Mouse (Mus musculus) B cell, adult 2 months (primary cell): Measurements from ENCODE around the gene Oxld1.

Source experiments
- DNase-seq, 2 experiments: peaks; one replicate each; pipeline ENCODE4 v3.0.0; 2022

Gene Oxld1

DNA sequence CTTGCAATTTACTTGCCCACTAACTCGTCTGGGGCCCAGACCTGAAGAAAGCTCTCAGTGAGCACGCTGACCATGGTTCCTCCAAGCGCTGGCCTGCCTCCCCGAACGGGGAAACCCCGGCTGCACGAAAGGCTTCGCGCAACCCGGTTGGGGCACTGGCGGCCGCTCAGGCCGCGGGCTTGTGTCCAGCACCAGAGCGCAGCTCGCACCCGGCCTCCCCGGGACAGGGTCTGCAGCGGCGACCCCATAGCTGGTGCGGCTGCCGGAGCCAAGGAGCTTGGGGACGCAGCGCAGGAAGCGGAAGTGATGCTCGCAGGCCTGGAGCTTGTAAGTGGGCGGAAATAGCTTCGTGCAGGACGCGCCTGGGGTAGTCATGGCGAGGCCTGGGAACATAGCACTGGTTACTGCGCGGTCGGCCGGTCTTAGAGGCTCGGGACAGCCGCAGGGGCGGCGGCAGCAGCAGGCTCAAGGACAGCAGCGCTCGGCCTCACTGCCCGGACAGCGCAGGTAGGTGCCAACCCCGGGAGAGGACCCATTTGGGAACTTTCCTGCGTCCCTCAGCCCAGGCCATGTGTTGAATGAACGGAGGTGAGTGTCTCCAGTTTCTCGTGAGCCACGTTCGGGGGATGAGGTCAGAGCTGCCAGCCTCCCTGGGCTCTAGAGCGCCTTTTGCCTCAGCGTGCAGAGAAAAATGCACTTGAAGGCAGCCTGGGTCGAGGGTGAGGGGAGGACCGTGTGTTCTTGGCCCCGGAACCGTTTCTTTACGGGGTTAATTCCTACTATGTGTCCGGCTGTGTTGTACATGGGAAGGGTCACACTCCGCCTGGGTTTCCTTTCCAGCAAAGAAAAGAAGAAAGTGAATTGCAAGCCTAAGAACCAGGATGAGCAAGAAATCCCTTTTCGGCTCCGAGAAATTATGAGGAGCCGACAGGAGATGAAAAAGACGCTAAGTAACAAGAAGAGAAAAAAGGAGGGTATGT lies at the start of gene Oxld1, which contains the start of gene Ccdc137:
Oxld1 (minus strand) TSS at position 297 of the 980 bp plus-strand sequence.
Ccdc137 (plus strand) TSS at position 344 of the 980 bp plus-strand sequence.
- peak; percentile 74 to 78 for DNase-seq

DNA sequence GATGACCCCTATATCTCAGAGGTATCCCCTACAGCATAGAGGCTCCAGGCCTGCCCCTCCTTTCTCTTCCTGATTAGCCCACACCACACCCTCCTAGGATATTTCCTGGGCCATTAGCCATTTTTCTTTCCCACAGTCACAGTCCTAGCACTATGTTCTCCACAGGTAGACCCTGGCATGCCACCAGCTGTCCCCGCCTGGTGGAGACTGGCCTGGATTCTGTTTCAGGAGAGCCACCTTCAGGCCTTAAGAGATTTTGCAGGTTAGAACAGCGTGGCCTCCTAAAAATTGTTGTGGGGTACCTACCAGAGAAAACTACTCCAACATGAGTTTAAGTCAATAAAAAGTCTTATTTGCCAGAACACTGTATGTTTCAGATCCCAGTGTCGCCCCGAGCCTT lies 49.0 kb upstream of the Oxld1 start:
- DNase-seq: no peak

DNA sequence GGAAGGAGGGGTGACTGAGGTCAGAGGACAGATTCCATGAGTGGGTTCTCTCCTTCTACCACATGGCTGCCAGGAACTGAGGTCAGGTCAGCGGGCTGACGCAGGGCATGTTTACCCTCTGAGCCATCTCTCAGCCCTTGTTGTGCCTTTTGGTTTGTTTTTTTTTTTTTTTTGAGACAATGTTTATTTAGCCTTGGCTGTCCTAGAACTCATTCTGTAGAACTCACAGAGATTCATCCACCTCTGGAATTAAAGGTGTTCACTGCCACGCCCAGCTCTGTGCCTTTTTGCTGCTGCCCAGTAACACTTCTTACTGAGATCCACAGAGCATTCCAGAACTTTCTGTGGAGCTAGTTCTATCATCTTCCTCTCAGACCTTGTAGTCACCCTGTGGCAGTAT lies 47.8 kb upstream of the Oxld1 start:
- DNase-seq: no peak

DNA sequence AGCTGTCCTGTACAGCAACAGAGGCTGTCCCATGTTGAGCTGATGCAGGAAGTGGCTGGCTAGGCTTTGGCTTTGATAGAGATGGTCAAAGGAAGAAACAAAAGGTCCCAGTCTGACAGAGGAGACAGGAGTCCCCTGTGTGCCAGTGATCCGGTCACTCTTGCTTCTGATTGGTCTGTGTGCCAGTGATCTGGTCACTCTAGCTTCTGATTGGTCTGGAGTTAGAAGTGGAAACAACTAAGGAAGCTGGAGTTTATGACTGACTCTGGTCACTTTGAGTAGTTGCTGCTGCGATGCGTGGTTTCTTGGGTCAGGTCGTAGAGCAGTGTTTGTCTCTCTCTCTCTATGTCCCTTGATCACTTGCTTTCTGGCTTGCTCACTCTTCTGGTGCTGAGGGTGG lies 43.8 kb upstream of the Oxld1 start:
- DNase-seq: no peak

DNA sequence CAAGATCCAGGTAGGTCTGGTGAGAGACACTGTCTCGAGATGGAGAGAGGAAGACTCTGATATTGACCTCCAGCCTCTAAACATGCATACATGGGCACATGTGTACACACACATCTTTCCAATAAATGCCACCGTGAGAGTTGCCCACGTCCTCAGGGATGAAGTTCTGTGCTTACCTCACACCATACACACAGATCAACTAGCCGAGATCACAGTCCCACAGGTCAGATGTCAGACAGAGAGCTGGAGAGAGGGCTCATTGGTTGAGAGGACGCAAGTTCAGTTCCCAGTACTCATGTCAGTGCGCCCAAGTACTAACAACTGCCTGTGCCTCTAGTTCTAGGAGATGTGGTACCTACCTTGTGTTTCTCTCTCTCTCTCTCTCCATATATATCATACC lies 43.1 kb upstream of the Oxld1 start:
- no peak for DNase-seq

DNA sequence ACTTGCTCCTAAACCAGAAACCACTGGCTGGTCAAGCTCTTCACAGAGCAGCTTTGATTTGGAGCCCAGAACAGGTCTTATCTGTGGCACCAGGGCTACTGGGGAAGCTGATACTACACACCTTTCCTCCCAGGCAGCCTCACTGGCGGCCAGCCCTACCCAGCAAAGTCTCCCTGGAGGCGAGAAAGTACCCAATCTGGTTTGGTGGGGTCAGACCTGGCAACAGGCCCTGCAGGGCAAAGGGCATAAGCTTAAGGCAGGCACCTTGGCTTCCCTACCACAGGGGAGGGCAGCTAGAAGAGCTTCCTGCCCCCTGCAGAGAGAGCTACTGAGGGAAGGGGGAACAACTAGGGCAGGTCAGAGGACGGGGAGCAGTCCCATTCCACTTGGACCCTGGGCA lies 42.5 kb upstream of the Oxld1 start:
- no peak for DNase-seq

DNA sequence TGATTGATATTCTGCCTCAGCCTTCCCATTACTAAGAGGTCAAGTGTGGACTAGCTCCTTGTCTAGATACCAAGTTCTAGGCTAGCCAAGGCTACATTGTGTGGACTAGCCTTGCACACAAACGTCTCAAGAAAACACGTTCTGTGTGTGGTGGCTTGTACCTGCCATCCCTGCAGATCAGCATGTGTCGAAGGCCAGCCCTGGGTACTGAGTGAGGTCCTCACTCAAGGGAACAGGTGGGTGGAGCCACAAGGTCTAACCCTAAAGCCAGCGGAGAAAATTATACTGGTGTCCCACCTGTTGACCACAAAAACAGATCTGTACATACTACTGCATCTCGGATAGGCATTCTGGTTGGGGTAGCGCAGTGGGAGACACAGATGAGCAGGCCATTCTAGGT lies 42.0 kb upstream of the Oxld1 start:
- DNase-seq: no peak

DNA sequence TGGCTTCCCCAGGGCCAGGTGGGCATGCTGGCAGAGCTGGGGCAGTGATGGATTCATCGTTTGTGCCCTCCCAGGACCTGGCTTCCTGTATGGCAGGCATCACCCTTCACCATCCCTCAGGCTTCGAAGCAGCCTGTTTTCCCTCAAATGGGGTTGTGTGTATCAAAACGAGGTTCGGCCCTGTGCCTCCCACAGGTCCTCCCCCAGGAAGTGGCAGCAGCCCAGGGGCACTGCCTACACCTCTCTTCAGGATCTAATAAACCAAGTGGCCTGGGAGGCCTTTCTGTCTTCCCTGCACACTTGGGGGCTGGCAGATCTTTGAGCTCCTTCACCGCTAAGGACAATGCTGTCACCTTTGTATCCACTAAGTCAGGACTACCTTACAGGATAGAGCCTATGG lies 41.0 kb upstream of the Oxld1 start:
- no peak for DNase-seq

DNA sequence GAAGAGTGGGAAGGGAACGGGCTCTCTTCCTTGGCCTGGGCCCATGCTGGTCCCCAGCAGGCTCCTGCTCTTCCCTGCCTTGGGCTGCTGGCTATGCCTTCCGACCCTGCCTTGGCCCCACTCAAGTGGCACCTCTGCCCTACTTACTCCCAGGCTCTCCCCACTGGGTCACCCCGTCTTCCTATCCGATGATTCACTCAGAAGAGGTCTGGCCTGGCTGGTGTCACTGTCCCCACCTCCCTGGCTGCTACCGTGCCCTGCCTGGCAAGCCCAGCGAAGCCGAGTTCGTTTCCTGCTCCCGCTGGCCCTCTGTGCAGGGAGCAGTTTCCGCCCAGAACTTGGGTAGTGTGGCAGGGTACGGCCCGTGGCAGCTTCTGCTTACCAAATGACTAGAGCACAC lies 40.4 kb upstream of the Oxld1 start:
- no peak for DNase-seq

DNA sequence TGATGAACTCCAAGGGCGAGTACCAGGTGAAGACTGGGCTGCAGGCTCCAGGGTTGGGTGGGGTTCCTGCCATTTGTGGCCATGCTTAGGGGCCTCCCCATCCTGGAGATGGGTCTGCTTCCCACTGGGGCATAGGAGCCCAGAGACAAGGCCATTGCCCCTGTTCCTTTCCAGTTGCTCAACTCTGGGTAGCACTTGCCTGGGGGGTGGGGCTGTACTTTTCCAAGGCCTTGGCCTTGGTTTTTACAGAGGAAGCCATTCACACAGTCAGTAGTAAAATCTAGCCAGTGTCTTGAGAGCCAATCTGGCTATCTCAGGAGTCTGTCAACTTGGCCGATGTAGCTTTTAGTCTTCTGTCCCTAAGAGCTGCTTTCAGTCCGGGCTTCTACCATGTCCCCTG lies 39.6 kb upstream of the Oxld1 start:
- DNase-seq: no peak

DNA sequence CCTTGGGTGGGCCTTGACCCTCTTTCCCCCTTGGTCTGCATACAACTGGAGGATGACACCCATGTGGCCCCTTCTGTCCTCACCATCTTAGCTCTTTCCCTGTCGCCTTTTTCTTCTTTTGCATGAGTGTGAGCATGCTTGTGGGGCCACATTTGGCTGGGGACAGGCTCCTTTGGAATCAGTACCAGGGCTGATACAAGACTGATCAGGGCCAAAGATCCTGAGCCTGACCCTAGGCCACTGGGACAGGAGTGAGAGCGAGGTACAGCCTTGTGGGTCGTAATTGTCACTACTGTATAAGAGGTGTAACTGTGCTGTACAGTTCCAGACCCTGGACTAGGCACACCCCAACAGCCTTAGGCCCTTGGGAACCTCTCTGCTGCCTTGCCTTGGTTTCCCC lies 36.0 kb upstream of the Oxld1 start:
- no peak for DNase-seq

DNA sequence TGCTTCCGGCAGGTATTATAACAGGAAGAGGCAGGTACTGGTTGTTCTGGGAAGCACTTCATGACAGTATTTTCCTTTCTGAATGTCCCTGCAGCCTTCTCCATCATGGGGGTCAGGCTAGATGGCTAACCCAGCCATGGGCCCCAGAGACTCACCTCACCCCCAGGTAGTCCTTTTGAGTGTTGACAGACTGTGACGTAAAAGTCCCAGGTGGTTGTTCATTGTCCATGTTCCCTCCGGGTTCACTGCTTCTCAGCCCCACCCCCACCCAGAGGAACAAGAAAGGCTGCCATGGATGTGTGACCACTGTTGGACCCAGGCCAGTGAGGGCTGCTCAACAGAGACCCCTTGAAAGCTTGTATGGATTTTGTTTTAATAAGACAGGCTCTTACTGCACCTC lies 35.5 kb upstream of the Oxld1 start:
- DNase-seq: no peak

DNA sequence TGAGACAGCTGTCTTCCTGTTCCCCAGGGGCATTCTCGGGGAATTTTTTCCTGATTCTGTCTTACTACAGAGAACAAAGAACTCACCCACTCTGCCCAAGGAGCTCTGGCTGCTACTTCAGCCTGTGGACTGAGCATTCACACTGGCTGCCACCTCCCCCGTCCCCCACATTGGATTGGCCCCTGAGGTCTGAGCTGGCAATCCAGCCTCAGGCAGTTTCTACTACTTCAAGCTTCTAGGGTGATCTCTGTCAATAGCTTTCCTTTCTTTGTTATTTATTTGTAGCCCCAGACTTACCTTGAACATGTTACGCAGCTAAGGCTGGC lies 35.0 kb upstream of the Oxld1 start:
- DNase-seq: no peak

DNA sequence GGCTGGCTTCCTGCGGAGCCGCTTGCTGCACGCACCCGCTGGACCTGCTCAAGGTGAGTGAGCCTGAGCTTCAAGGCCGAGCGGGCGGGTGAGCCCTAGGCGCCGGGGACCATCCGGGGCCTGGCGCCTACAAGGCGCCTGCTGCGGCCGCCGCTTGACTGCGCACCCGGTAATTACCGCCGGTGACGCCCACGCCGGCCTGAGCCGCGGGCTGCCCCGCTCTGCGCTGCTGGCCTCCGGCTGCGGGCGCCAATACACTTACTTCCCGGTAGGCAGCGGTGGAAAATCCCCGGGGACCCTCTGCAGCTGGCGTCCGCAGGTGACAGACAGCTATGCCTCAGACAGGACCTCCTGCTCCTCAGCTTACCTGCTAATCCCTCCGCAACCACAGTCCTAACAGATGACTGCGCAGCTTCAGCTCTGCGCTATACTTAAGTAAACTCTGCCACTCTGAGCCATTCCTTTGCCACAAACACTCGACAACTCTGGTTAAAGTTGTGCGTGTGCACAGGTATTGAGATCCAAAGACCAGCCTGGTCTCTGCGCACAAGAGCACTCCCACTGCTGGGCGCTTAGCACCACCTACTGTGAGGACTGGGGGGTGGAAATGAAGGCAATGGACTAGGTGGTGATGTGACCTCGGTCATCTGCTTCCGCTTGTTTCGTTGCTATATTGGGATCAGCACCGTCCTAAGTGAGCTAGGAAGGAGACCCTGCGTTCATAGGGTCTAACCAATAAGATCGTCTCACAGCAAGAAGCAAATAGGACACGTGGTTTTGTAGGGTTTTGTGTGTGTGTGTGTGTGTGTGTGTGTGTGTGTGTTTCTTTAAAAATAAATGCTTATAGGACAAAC lies 34.4 kb upstream of the Oxld1 start:
- DNase-seq: peak; percentile 45 to 53

DNA sequence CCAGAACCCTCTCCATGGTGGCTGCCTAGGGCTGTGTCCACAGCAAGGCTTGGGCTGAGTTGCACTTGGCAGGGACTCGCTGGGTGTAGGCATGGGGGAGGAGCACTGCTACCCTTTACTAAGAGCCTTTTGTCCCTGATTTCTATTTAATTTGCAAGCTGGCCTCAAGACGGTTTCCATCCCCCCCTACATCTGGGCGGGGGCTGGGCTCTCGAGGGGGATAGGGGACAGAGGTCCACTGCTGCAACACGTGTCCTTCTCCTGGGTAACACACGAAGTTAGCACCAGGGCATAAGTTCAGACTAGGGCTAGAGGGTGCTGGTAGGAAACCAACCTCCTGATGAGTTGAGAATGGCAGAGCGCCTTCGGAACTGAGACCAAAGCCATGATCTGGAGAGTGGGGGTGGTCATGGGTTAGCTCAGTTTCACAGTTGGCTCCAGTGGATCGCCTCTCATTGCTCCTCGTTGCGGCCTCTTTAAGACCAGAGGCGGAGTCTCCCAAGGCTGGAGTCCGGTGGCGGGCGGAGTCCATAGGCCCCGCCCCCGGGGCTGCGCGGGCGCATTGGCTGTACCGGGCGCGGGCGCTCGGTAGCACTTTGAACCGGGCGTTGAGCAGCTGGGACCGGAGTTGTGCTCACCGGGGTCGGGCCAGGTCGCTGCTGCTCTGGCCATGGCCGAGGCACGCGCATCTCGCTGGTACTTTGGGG lies 33.6 kb upstream of the Oxld1 start, which contains the start of gene Slc25a10:
Slc25a10 (plus strand) TSS at position 524 of the 707 bp plus-strand sequence.
- peak; percentile 76 to 83 for DNase-seq

DNA sequence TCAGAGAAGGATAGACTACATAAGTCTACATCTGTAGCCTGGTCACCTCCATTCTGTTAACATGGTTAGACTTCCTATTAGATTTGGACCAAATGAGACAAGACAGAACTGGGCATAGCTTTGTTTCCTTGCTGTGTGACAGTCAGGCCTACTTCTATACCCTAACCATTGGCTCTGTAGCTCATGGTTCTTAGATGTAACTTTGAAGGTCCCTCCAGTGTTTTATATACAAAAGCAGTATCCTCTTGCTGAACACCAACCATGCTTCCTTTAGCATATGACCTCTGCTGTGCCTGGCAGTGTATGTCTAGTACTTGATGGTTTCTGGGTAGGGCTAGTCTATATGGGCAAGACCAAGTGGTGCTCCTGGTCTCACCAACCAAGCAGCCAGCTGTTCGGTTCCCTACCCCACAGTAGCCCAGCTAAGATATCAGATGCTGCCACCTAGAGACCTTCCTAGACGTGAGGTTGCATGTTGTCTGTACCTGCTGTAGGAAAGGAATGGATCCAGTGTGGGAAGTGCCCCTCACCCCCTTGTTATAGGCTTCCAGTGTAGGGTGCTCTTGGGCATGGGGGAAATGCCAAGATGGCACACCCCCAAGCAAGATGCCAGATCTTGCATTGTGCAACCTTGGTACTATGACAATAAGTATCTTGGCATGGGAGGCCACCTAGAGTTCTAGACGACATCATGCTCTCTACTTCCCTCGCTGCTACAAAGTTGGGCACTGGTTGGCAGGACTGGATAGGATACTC lies 32.6 kb upstream of the Oxld1 start:
- DNase-seq: no peak

DNA sequence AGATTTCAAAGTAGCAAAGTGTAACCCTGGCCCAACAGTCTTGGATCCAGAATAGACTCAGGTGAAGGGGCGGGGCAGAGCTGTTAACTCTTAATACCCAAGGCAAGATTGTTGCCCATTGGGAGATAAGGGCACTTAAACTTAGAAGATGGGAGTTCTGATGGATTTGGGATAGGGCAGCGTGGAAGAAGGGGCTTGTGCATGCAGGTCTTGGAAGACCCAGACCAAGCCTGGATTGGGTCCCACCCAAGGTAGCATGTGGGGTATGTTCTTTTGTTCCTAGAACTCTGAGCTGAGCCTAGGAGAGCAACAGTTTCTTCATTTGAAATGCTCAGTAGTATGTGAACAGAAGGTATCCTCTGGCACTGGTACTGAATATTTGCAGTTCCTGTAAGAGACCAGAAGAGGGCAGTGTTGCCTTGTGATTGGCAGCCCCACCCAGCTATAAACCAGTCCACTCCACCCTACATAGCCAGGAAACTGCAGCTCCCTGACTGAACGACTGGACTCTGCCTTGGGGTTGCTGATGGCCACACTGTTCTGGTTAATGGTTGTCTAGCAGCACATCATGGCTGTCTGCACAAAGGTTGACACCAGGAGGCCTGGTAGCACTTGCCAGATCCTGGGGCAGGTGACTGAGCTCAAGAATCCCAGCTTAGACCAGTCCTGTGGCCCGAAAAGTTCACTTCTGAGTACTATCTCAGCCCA lies 31.3 kb upstream of the Oxld1 start:
- peak; percentile 72 to 76 for DNase-seq

DNA sequence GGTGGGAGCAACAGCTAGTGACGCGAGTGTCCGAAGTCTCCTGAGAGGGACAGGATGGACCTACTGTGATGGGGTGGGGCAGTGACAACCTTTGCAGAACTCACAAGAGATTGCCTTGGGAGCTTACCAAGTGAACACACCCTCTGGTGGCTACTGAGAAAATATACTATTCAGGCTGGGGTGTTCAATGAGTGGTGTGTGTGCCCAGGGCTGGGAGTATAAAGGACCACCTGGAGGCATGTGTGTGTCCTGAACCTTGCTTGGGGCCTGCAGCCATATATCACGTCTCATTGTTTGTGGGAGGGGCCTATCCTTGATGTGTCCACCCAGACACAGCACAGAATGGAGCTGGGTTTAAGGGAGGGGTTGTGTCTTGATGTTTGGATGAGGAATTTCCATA lies 30.6 kb upstream of the Oxld1 start:
- no peak for DNase-seq

DNA sequence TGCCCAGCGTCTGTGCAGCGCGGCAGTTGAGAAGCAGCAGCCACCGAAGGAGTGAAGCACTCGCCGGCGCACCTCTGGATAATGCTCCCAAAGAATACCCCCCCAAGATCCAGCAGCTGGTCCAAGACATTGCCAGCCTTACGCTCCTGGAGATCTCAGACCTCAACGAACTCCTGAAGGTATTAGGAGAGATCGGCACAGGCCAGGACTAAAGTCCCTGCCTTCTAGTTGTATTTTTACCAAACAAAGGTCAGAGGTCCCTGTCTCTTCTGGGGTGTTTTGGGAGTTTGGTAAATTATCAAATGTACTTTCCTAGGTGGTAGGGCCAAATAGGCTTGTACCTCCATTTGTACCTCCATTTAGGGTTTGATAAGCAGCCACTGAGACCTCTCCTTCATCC lies 27.4 kb upstream of the Oxld1 start:
- no peak for DNase-seq

DNA sequence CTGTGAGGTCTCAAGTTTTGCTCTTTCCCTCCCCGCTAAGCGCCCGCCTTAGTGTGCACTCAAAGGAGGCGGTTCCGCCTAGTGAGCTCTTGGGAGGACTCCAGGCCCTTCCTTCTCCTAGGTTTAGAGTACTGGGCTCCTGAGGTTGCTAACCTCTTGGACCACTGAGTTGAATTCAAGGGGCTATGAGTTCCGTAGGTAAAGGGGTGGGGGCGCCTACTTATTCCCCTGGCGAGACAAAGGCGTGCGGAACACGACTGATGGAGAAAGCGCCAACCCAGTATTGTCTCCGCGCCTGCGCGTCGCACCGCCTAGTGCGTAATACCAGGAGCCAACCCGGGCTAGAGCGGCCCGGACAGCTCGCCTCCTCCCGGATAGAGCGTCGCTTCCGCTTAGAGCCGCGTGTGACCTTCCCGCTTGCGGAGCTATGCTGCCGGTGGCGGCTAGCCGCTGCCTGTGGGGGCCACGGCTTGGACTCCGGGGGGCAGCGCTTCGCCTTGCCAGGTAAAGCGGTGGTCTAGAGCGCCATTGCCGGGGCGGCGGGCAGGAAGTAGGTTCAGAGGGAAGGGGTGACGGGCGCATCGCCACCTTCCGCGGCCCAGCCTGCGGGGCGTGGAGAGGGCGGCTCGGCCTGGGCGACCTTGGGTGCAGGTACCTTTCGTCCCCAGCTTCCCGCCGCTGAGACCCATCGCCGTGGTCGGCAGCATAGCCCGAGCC lies 26.6 kb upstream of the Oxld1 start, which contains the start of gene Mrpl12:
Mrpl12 (plus strand) TSS at position 349 of the 717 bp plus-strand sequence.
- DNase-seq: peak; percentile 85 to 86

DNA sequence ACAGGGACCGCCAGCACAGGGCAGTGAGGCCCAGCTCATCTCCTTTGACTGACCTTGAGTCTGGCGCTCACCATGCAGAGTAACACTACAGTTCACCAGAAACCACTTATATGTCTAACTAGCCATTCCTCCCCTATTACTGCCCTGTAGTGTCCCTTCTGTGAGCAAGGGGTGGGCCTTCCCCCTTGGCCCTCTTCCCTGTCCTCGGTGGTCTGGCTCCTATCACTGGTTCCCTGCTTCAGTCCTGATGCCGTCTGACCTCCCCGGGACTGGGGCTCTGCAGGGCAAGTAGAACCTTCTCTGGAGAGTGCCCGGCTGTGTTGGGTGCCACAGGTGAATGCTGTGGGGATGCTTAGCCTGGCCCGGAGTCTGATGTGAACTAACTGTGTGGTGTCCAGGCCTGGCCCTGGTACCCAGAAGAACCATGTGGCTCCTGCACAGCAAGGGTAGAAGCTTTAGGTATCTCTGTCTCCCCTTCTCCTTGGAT lies 25.6 kb upstream of the Oxld1 start:
- no peak for DNase-seq
